Mouse (Mus musculus) liver, postnatal 0 days (tissue): ENCODE measurements around the gene Pcp4l1. TPM values are rescaled to one million over a fixed set of nuclear protein-coding genes. Genes with fewer than 3 reads are reported as not detected.
A peak's percentile ranks its signal among the peaks of the same experiment; 100 is the strongest.

Experiments used
- ATAC-seq: fragments of 200-750 bp; cut with Nextera tagmentation; 2 replicates; pipeline ENCODE4 v1.8.0; 2017; ENCODE audit warnings: mild to moderate bottlenecking, moderate library complexity
- DNase-seq: peaks from one replicate; pipeline ENCODE4 v3.0.0-alpha.2; 2016
- H3K27ac ChIP-seq: fragments of 300-500 bp; sonication (generic); 2 replicates; pipeline ENCODE4 v1.5.1; 2014; ENCODE audit warnings: antibody characterized with exemption, moderate library complexity, mild to moderate bottlenecking, low read depth
- H3K27me3 ChIP-seq: fragments of 300-500 bp; sonication (generic); 2 replicates; pipeline ENCODE4 v1.6.1; 2014; ENCODE audit warnings: low read length, control low read depth, mixed read lengths; ENCODE audit not compliant: insufficient read depth
- H3K36me3 ChIP-seq: fragments of 300-500 bp; sonication (generic); replicated peaks from 2 replicates; pipeline ENCODE4 v1.6.1; 2014; ENCODE audit warnings: mild to moderate bottlenecking, control low read depth, low read length, moderate library complexity, mixed read lengths; ENCODE audit not compliant: insufficient read depth
- H3K4me1 ChIP-seq: fragments of 300-500 bp; sonication (generic); 2 replicates; pipeline ENCODE4 v1.6.1; 2014; ENCODE audit warnings: antibody characterized with exemption, mild to moderate bottlenecking, control low read depth; ENCODE audit not compliant: insufficient read depth
- H3K4me2 ChIP-seq: fragments of 300-500 bp; sonication (generic); 2 replicates; pipeline ENCODE4 v1.6.1; 2014; ENCODE audit warnings: low read depth, mild to moderate bottlenecking, low read length, moderate library complexity, mixed read lengths
- H3K4me3 ChIP-seq: fragments of 300-500 bp; sonication (generic); 2 replicates; pipeline ENCODE4 v1.5.1; 2014; ENCODE audit warnings: low read depth, low read length
- H3K9ac ChIP-seq: fragments of 300-500 bp; sonication (generic); replicated peaks from 2 replicates; pipeline ENCODE4 v1.6.1; 2014; ENCODE audit warnings: mild to moderate bottlenecking, moderate library complexity
- H3K9me3 ChIP-seq: fragments of 300-500 bp; sonication (generic); 2 replicates; pipeline ENCODE4 v1.6.1; 2016; ENCODE audit warnings: mild to moderate bottlenecking, control low read depth, low read length, mixed read lengths
- CTCF ChIP-seq: sonication (generic); IDR thresholded peaks from 2 replicates; pipeline ENCODE4 v1.5.1; 2016; ENCODE audit warnings: antibody characterized with exemption, low read depth
- EP300 ChIP-seq: IDR thresholded peaks from 2 replicates; pipeline ENCODE4 v1.6.1; 2016; ENCODE audit warnings: antibody characterized with exemption, low read depth, mild to moderate bottlenecking
- WGBS: fragments of 180-500 bp; shearing (Covaris S2); extraction: QIAGEN DNeasy Blood & Tissue Kit; methylation state at CpG from one replicate; pipeline ENCODE4 v1.1.7; 2014; ENCODE audit not compliant: insufficient replicate concordance; 5-methylcytosine and 5-hydroxymethylcytosine counted together
- polyA plus RNA-seq: library from polyadenylated mRNA; unstranded; fragments of >200 nt; fragmentation: Nextera tagmentation; extraction: Ambion mirVana; gene quantifications from 2 replicates; pipeline ENCODE4 v1.2.1, GENCODE M21; 2015

Pcp4l1 gene
- polyA plus RNA-seq, 1 experiment from 2014 or later: 8.2 TPM

GRCm38 (mm10) chr1:171237438-171237837 lies 41.4 kb upstream of the Pcp4l1 start:
- whole genome bisulfite sequencing: 67% methylated on average over 6 of the region's 6 CpGs
- DNase-seq (no peak), ATAC-seq (no peak)
- Histone ChIP-seq H3K36me3 (peaks cover 71% of the 10 kb centered on the region), H3K9me3 (no peaks in the 10 kb centered on the region), H3K4me1 (peaks cover 7% of the 10 kb centered on the region), H3K9ac (no peak overlapping the region), H3K4me2 (no peak overlapping the region), H3K4me3 (no peak overlapping the region), H3K27ac (no peak overlapping the region), H3K27me3 (no peaks in the 10 kb centered on the region)
- TF ChIP-seq EP300: no peak
- no peak for TF ChIP-seq CTCF

GRCm38 (mm10) chr1:171235791-171236190 lies 39.7 kb upstream of the Pcp4l1 start:
- DNase-seq (no peak), ATAC-seq (no peak)
- peaks cover 15% of the 10 kb centered on the region for H3K4me1 ChIP-seq
- no peaks in the 10 kb centered on the region for H3K27me3 ChIP-seq
- H3K4me3 ChIP-seq: no peak overlapping the region
- TF ChIP-seq CTCF (no peak), EP300 (no peak)
- H3K4me2 ChIP-seq: no peak overlapping the region
- H3K36me3 ChIP-seq: peaks cover 57% of the 10 kb centered on the region
- H3K9me3 ChIP-seq: no peaks in the 10 kb centered on the region
- no peak overlapping the region for H3K9ac ChIP-seq
- H3K27ac ChIP-seq: no peak overlapping the region
- 67% methylated on average over 4 of the region's 4 CpGs for WGBS

GRCm38 (mm10) chr1:171234538-171234937 lies 38.5 kb upstream of the Pcp4l1 start:
- TF ChIP-seq CTCF: no peak
- 66% methylated on average over 4 of the region's 4 CpGs for WGBS
- H3K4me3 ChIP-seq: peak overlapping the region; percentile 48; the same call in 1 of the 2 replicates
- ATAC-seq: no peak
- no peaks in the 10 kb centered on the region for H3K9me3 ChIP-seq
- no peaks in the 10 kb centered on the region for H3K27me3 ChIP-seq
- no peak for DNase-seq
- peak overlapping the region; percentile 82 for H3K27ac ChIP-seq
- no peak overlapping the region for H3K9ac ChIP-seq
- H3K4me1 ChIP-seq: peaks cover 23% of the 10 kb centered on the region
- H3K4me2 ChIP-seq: peak overlapping the region; percentile 52
- peaks cover 51% of the 10 kb centered on the region for H3K36me3 ChIP-seq

DNA sequence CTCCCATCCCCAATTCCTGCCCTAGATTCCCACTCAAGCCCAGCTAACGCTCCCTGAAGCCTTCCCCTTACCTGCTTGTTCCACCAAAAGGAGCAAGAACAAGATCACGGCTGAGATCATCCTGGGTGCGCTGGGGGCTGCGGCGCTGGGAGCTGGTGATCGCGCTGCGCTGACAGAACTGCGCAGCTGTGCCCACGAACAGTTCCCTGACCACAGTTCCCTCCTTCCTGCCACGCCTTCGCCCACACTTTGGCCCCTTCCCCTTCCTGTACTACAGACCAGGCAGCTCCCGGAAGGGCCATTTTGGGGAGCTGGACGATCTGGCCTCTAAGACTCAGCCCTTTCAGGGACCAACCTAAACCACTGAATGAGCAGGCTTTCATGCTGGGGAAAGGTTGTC lies 38.1 kb upstream of the Pcp4l1 start, which contains the start of gene Fcer1g:
TSS of gene Fcer1g (minus strand) at position 240 of the 400 bp plus-strand sequence.
- TF ChIP-seq CTCF (no peak), EP300 (no peak)
- WGBS: 43% methylated on average over 14 of the region's 14 CpGs
- Histone ChIP-seq H3K36me3 (peaks cover 47% of the 10 kb centered on the region), H3K9me3 (no peaks in the 10 kb centered on the region), H3K4me1 (peaks cover 23% of the 10 kb centered on the region), H3K27me3 (no peaks in the 10 kb centered on the region), H3K27ac (peak within 1 kb of the TSS; percentile 82), H3K4me2 (peak within 1 kb of the TSS; percentile 52), H3K4me3 (peak within 1 kb of the TSS; percentile 48), H3K9ac (peak within 1 kb of the TSS; percentile 16)
- ATAC-seq: peak; percentile 47
- DNase-seq: peak; percentile 61

GRCm38 (mm10) chr1:171232800-171233730 lies 37.0 kb upstream of the Pcp4l1 start:
- Histone ChIP-seq H3K9ac (peak overlapping the region; percentile 16), H3K27ac (peak overlapping the region; percentile 82), H3K27me3 (no peaks in the 10 kb centered on the region), H3K36me3 (peaks cover 38% of the 10 kb centered on the region), H3K4me3 (peak overlapping the region; percentile 48), H3K4me2 (peak overlapping the region; percentile 51), H3K4me1 (peaks cover 23% of the 10 kb centered on the region), H3K9me3 (no peaks in the 10 kb centered on the region)
- 42% methylated on average over 12 of the region's 12 CpGs for WGBS
- TF ChIP-seq EP300 (no peak), CTCF (no peak)
- ATAC-seq (no peak), DNase-seq (no peak)

- Histone ChIP-seq H3K27me3 (no peaks in the 10 kb centered on the region), H3K27ac (peak overlapping the region; percentile 82), H3K9me3 (no peaks in the 10 kb centered on the region), H3K4me3 (peak overlapping the region; percentile 48), H3K4me2 (peak overlapping the region; percentile 51), H3K36me3 (peaks cover 31% of the 10 kb centered on the region), H3K4me1 (peaks cover 23% of the 10 kb centered on the region), H3K9ac (no peak overlapping the region)
- DNase-seq (no peak), ATAC-seq (no peak)
- no peak for TF ChIP-seq EP300
- 53% methylated on average over 5 of the region's 5 CpGs for WGBS
Measured at GRCm38 (mm10) chr1:171232348-171232747, 36.3 kb upstream of the Pcp4l1 start.
